Mouse (Mus musculus) lung, postnatal 25 days (tissue): ENCODE measurements around the gene Gm4303.
"Not testable (repeated sequence)": the region's sequence is repeated elsewhere in the genome, so short reads cannot be mapped to it uniquely, and the experiment has no call there.

ENCODE experiments used
- DNase-seq: peaks from one replicate; pipeline ENCODE4 v3.0.0; 2022; ENCODE audit warnings: low spot score

Gene Gm4303

GRCm38 (mm10) chr10:100345672-100346071 lies at the start of gene Gm4303:
TSS of gene Gm4303 (plus strand) at chr10:100345972.
- not testable (repeated sequence) for DNase-seq

GRCm38 (mm10) chr10:100296105-100296504 lies 49.7 kb upstream of the Gm4303 start:
- no peak for DNase-seq

GRCm38 (mm10) chr10:100300106-100300505 lies 45.7 kb upstream of the Gm4303 start:
- not testable (repeated sequence) for DNase-seq

GRCm38 (mm10) chr10:100335376-100335775 lies 10.4 kb upstream of the Gm4303 start, which contains the start of gene Gm4301:
TSS of gene Gm4301 (plus strand) at chr10:100335676.
- not testable (repeated sequence) for DNase-seq

- not testable (repeated sequence) for DNase-seq
These were observed 5.2 kb upstream of the Gm4303 start, which contains the start of gene Gm4302 for GRCm38 (mm10) chr10:100340536-100340935. TSS of gene Gm4302 (plus strand) at chr10:100340836.

- not testable (repeated sequence) for DNase-seq
These were observed 5.0 kb downstream of the Gm4303 start, which contains the start of gene Gm4305 for GRCm38 (mm10) chr10:100350793-100351192. TSS of gene Gm4305 (plus strand) at chr10:100351093.

- not testable (repeated sequence) for DNase-seq
These were observed 11.1 kb downstream of the Gm4303 start for GRCm38 (mm10) chr10:100356841-100357240.

- not testable (repeated sequence) for DNase-seq
These were observed 15.3 kb downstream of the Gm4303 start, which contains the start of gene Gm4307 for GRCm38 (mm10) chr10:100361038-100361437. TSS of gene Gm4307 (plus strand) at chr10:100361338.

GRCm38 (mm10) chr10:100382460-100382859 lies 36.7 kb downstream of the Gm4303 start, which contains the start of gene Gm4312:
TSS of gene Gm4312 (minus strand) at chr10:100382560.
- not testable (repeated sequence) for DNase-seq
